Mouse (Mus musculus) ES-Bruce4 (cell line): Measurements from ENCODE around the gene Rnf168. TPM values are rescaled to one million over a fixed set of nuclear protein-coding genes. Genes with fewer than 3 reads are reported as not detected.
"Not testable (repeated sequence)": the region's sequence is repeated elsewhere in the genome, so short reads cannot be mapped to it uniquely, and the experiment has no call there.

Source experiments
- H3K27ac ChIP-seq: 2 replicates; pipeline ENCODE4 v1.5.1; 2012; ENCODE audit warnings: low read length, inconsistent platforms; ENCODE audit not compliant: insufficient read depth
- H3K27me3 ChIP-seq: 2 replicates; pipeline ENCODE4 v1.6.1; 2012; ENCODE audit warnings: mild to moderate bottlenecking, low read length, inconsistent platforms; ENCODE audit not compliant: control insufficient read depth, poor library complexity, insufficient read depth, severe bottlenecking
- H3K36me3 ChIP-seq: 2 replicates; pipeline ENCODE4 v1.6.1; 2012; ENCODE audit warnings: inconsistent platforms, mild to moderate bottlenecking, low read length, moderate library complexity; ENCODE audit not compliant: control insufficient read depth, poor library complexity, insufficient read depth, severe bottlenecking
- H3K4me1 ChIP-seq: one replicate; pipeline ENCODE4 v1.8.1; 2011; ENCODE audit warnings: low read length; ENCODE audit not compliant: control insufficient read depth, insufficient read depth
- H3K4me3 ChIP-seq: 2 replicates; pipeline ENCODE4 v1.5.1; 2011; ENCODE audit warnings: low read depth, mild to moderate bottlenecking, low read length
- H3K9ac ChIP-seq: 2 replicates; pipeline ENCODE4 v1.6.1; 2012; ENCODE audit warnings: low read depth, mild to moderate bottlenecking, inconsistent platforms; ENCODE audit not compliant: poor library complexity, severe bottlenecking
- H3K9me3 ChIP-seq: replicated peaks from 2 replicates; pipeline ENCODE4 v1.6.1; 2012; ENCODE audit warnings: mild to moderate bottlenecking, low read length, inconsistent platforms; ENCODE audit not compliant: control insufficient read depth, poor library complexity, insufficient read depth, severe bottlenecking
- CTCF ChIP-seq: IDR thresholded peaks from one replicate; pipeline ENCODE4 v1.8.1; 2011; ENCODE audit warnings: low read depth, low read length
- EP300 ChIP-seq: IDR thresholded peaks from 2 replicates; pipeline ENCODE4 v1.6.1; 2011; ENCODE audit warnings: low read depth, low read length; ENCODE audit not compliant: insufficient read depth
- POLR2A ChIP-seq: IDR thresholded peaks from one replicate; pipeline ENCODE4 v1.8.1; 2011; ENCODE audit warnings: low read length; ENCODE audit not compliant: insufficient read depth
- polyA plus RNA-seq: library from polyadenylated mRNA; stranded (reverse); fragments of >200 nt; gene quantifications from 2 replicates; pipeline ENCODE4 v1.2.4, GENCODE M21; 2011; ENCODE audit warnings: low read depth; ENCODE audit not compliant: missing spikeins, insufficient read depth, insufficient read length

Rnf168 gene
- 27.2 and 31.0 TPM in 2 replicates for polyA plus RNA-seq

- H3K36me3 ChIP-seq: peaks cover 12% of the 10 kb centered on the region; the same call in 1 of the 2 replicates
- H3K9ac ChIP-seq: peak within 1 kb of the TSS; percentile 92
- peak within 1 kb of the TSS; percentile 62 for H3K27ac ChIP-seq
- H3K27me3 ChIP-seq: no peaks in the 10 kb centered on the region
- peak within 1 kb of the TSS; percentile 85 for H3K4me3 ChIP-seq
- peaks cover 12% of the 10 kb centered on the region for H3K9me3 ChIP-seq
- no peaks in the 10 kb centered on the region for H3K4me1 ChIP-seq
- TF ChIP-seq EP300: 0 out of 2 replicates have a peak, but pooled peaks have one; percentile 11
- peak; percentile 58 for TF ChIP-seq POLR2A
- TF ChIP-seq CTCF: no peak
Observed at GRCm38 (mm10) chr16:32277308-32278256, at the start of gene Rnf168. Rnf168 (plus strand) TSS chr16:32277459.

DNA sequence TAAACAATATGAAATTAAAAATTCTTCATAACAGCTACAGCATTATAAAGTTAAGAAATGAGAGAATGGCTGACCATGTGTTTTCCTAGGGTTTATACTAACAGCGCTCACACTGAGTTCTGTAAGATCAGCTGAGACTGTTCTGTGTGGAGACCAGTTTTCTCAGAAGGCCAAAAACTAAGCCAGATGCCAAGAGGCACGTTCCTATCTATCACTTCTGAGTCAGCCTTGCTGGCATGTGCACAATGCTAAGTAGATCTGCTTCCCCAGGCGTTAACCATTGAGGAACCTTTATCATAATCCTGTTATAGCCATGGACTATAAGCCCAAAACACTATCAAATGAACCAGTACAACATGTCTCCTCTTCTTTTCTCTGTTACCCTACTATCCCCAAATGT lies 45.2 kb upstream of the Rnf168 start:
- H3K4me1 ChIP-seq, H3K9me3 ChIP-seq, H3K9ac ChIP-seq, H3K27me3 ChIP-seq, H3K4me3 ChIP-seq, H3K27ac ChIP-seq: not testable (repeated sequence)
- peaks cover 14% of the 10 kb centered on the region for H3K36me3 ChIP-seq

- Histone ChIP-seq H3K4me3 (no peak overlapping the region), H3K27ac (no peak overlapping the region), H3K9ac (no peak overlapping the region), H3K4me1 (no peaks in the 10 kb centered on the region), H3K27me3 (no peaks in the 10 kb centered on the region), H3K36me3 (peaks cover 21% of the 10 kb centered on the region), H3K9me3 (no peaks in the 10 kb centered on the region)
- TF ChIP-seq EP300 (no peak), POLR2A (no peak), CTCF (no peak)
Observed at GRCm38 (mm10) chr16:32237930-32238680, 39.2 kb upstream of the Rnf168 start.

DNA sequence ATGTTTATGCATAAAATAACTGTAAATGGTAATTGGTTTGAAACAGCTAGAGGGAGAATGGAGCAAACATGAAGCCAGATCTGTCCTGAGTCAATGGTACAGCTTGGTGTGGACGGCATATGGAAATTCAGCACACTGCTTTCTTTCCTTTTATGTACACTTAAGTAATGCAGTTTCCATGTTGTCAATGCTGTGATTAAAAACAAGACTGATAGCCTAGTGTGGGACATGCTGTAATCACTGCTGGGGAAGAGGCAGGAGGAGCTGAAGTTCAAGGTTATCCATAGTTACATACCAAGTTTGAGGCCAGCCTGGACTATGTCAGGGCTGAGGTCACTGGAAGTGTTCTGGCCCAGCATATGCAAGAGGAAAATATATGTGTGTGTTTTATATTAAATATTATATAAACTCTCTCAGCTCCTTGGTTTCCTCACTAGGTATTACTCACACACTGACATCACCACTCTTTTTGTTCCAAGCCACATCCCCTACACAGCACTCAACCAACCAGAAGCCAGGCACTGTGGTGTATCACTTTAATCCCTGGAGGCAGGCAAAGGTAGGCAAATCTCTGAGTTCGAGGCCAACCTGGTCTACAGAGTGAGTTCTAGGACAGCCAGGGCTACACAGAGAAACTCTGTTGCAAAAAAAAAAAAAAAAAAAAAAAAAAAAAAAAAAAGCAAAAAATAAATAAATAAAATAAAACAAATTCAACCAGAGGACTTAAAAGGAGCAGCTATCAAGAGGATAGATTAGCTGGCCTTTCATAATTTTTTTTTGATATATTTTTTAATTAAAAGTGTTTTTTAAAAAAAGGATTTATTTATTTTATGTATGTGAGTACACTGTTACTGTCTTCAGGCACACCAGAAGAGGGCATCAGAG lies 37.6 kb upstream of the Rnf168 start:
- Histone ChIP-seq H3K27ac (no peak overlapping the region), H3K4me3 (no peak overlapping the region), H3K4me1 (no peaks in the 10 kb centered on the region), H3K36me3 (peaks cover 16% of the 10 kb centered on the region), H3K9me3 (no peaks in the 10 kb centered on the region), H3K27me3 (no peaks in the 10 kb centered on the region), H3K9ac (no peak overlapping the region)
- no peak for TF ChIP-seq POLR2A
- TF ChIP-seq CTCF: no peak
- TF ChIP-seq EP300: no peak

- Histone ChIP-seq H3K4me3 (no peak overlapping the region), H3K9ac (no peak overlapping the region), H3K9me3 (no peaks in the 10 kb centered on the region), H3K36me3 (no peaks in the 10 kb centered on the region), H3K4me1 (peaks cover 3% of the 10 kb centered on the region), H3K27ac (no peak overlapping the region), H3K27me3 (no peaks in the 10 kb centered on the region)
- TF ChIP-seq POLR2A (no peak), CTCF (no peak), EP300 (no peak)
Observed at GRCm38 (mm10) chr16:32243901-32244300, 33.4 kb upstream of the Rnf168 start.
